Mouse (Mus musculus): ENCODE data around the gene Cln3. TPM values are rescaled to one million over a fixed set of nuclear protein-coding genes. Genes with fewer than 3 reads are reported as not detected.
A peak's percentile ranks its signal among the peaks of the same experiment; 100 is the strongest.

Gene Cln3
- total and polyA plus RNA-seq, 2 experiments from 2014 or later, result 31.2 to 32.1 TPM

- 80% methylated on average over 3 of the region's 3 CpGs for WGBS
- DNase-seq (ENCODE audit: low spot score), result no peak
- H3K4me3 ChIP-seq (ENCODE audit: low read depth, low read length), result no peak overlapping the region
- no peak for TF ChIP-seq CTCF (IDR thresholded peaks at IDR 0.05)
- H3K27ac ChIP-seq (ENCODE audit: low read depth, low read length), result no peak overlapping the region
- no peak overlapping the region for H3K9ac ChIP-seq (replicated peaks; ENCODE audit: low read length, poor library complexity, severe bottlenecking)
- no peaks in the 10 kb centered on the region for H3K27me3 ChIP-seq (ENCODE audit: insufficient read depth, low read length)
- no peaks in the 10 kb centered on the region for H3K9me3 ChIP-seq (ENCODE audit: low read length)
- no peak overlapping the region for H3K4me2 ChIP-seq (ENCODE audit: low read depth, low read length, poor library complexity, severe bottlenecking)
- ATAC-seq (ENCODE audit: low FRiP score), result no peak
- H3K4me1 ChIP-seq (ENCODE audit: insufficient read depth, low read length), result no peaks in the 10 kb centered on the region
- H3K36me3 ChIP-seq (ENCODE audit: insufficient read depth, low read length), result no peaks in the 10 kb centered on the region
Observed at GRCm38 (mm10) chr7:126625807-126626600, 40.4 kb upstream of the Cln3 start.

GRCm38 (mm10) chr7:126625369-126625768, 39.8 kb upstream of the Cln3 start:
- Histone ChIP-seq H3K36me3 (ENCODE audit: insufficient read depth, low read length) (no peaks in the 10 kb centered on the region), H3K9me3 (ENCODE audit: low read length) (no peaks in the 10 kb centered on the region), H3K4me3 (ENCODE audit: low read depth, low read length) (no peak overlapping the region), H3K4me1 (ENCODE audit: insufficient read depth, low read length) (no peaks in the 10 kb centered on the region), H3K27me3 (ENCODE audit: insufficient read depth, low read length) (no peaks in the 10 kb centered on the region), H3K9ac (replicated peaks; ENCODE audit: low read length, poor library complexity, severe bottlenecking) (no peak overlapping the region), H3K4me2 (ENCODE audit: low read depth, low read length, poor library complexity, severe bottlenecking) (no peak overlapping the region), H3K27ac (ENCODE audit: low read depth, low read length) (no peak overlapping the region)
- no peak for ATAC-seq (ENCODE audit: low FRiP score)
- TF ChIP-seq CTCF (IDR thresholded peaks at IDR 0.05), result no peak
- 55% methylated on average over 6 of the region's 6 CpGs for WGBS
- peak; percentile 55 for DNase-seq (ENCODE audit: low spot score)

- no peaks in the 10 kb centered on the region for H3K4me1 ChIP-seq (ENCODE audit: insufficient read depth, low read length)
- no peak overlapping the region for H3K4me2 ChIP-seq (ENCODE audit: low read depth, low read length, poor library complexity, severe bottlenecking)
- DNase-seq (ENCODE audit: low spot score) (no peak), ATAC-seq (ENCODE audit: low FRiP score) (no peak)
- no peak overlapping the region for H3K27ac ChIP-seq (ENCODE audit: low read depth, low read length)
- no peaks in the 10 kb centered on the region for H3K9me3 ChIP-seq (ENCODE audit: low read length)
- H3K4me3 ChIP-seq (ENCODE audit: low read depth, low read length), result no peak overlapping the region
- WGBS, result 71% methylated on average over 16 of the region's 16 CpGs
- no peaks in the 10 kb centered on the region for H3K27me3 ChIP-seq (ENCODE audit: insufficient read depth, low read length)
- H3K36me3 ChIP-seq (ENCODE audit: insufficient read depth, low read length), result no peaks in the 10 kb centered on the region
- TF ChIP-seq CTCF (IDR thresholded peaks at IDR 0.05), result no peak
- H3K9ac ChIP-seq (replicated peaks; ENCODE audit: low read length, poor library complexity, severe bottlenecking), result no peak overlapping the region
Observed at GRCm38 (mm10) chr7:126624774-126625173, 39.2 kb upstream of the Cln3 start.

GRCm38 (mm10) chr7:126623381-126623780, 37.8 kb upstream of the Cln3 start:
- ATAC-seq (ENCODE audit: low FRiP score), result no peak
- no peaks in the 10 kb centered on the region for H3K9me3 ChIP-seq (ENCODE audit: low read length)
- no peak overlapping the region for H3K4me2 ChIP-seq (ENCODE audit: low read depth, low read length, poor library complexity, severe bottlenecking)
- H3K4me3 ChIP-seq (ENCODE audit: low read depth, low read length), result no peak overlapping the region
- no peaks in the 10 kb centered on the region for H3K4me1 ChIP-seq (ENCODE audit: insufficient read depth, low read length)
- H3K36me3 ChIP-seq (ENCODE audit: insufficient read depth, low read length), result no peaks in the 10 kb centered on the region
- no peak for TF ChIP-seq CTCF (IDR thresholded peaks at IDR 0.05)
- no peak for DNase-seq (ENCODE audit: low spot score)
- H3K27ac ChIP-seq (ENCODE audit: low read depth, low read length), result no peak overlapping the region
- WGBS, result 96% methylated on average over 1 of the region's 1 CpGs
- no peaks in the 10 kb centered on the region for H3K27me3 ChIP-seq (ENCODE audit: insufficient read depth, low read length)
- no peak overlapping the region for H3K9ac ChIP-seq (replicated peaks; ENCODE audit: low read length, poor library complexity, severe bottlenecking)

- Histone ChIP-seq H3K27ac (ENCODE audit: low read depth, low read length) (no peak overlapping the region), H3K4me2 (ENCODE audit: low read depth, low read length, poor library complexity, severe bottlenecking) (no peak overlapping the region), H3K9me3 (ENCODE audit: low read length) (no peaks in the 10 kb centered on the region), H3K27me3 (ENCODE audit: insufficient read depth, low read length) (no peaks in the 10 kb centered on the region), H3K9ac (replicated peaks; ENCODE audit: low read length, poor library complexity, severe bottlenecking) (no peak overlapping the region), H3K36me3 (ENCODE audit: insufficient read depth, low read length) (no peaks in the 10 kb centered on the region), H3K4me3 (ENCODE audit: low read depth, low read length) (no peak overlapping the region), H3K4me1 (ENCODE audit: insufficient read depth, low read length) (no peaks in the 10 kb centered on the region)
- DNase-seq (ENCODE audit: low spot score), result no peak
- TF ChIP-seq CTCF (IDR thresholded peaks at IDR 0.05), result no peak
- no peak for ATAC-seq (ENCODE audit: low FRiP score)
- WGBS, result 92% methylated on average over 9 of the region's 9 CpGs
Observed at GRCm38 (mm10) chr7:126621452-126622359, 36.1 kb upstream of the Cln3 start.

All from midbrain, postnatal 0 days (tissue).